Mouse (Mus musculus): ENCODE measurements at regions not wholly inside any gene's neighbourhood (a gene's known extent, or its start where the extent isn't known, plus 50 kb on each side); places are given as distances from the start of the nearest gene placed in this dataset.

DNA sequence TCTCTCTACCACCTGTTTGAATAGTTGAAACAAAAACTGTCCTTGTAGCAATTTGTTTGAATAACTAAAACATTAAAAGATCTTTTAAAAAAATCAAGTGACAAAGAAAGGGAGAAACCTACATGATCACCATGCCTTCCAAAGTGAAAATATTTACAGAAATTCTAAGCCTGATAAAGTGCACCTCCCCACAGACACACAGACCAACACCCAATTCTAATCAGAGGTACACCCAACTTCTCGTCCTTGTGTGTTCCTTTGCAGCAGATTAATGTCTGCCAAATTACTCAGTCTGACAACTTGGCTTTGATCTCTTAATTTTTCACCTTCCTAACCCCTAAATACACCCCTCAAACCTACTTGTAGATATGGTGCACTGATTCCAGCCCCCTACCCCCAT lies 719.1 kb downstream of the Epm2a start:
- TF ChIP-seq ZNF384 (IDR thresholded peaks at IDR 0.05; ENCODE audit: low read depth, low read length), result no peak
- no peak for TF ChIP-seq ZC3H11A (IDR thresholded peaks at IDR 0.05; ENCODE audit: borderline replicate concordance, low read depth, low read length)

Data from ES-E14 (cell line).